Mouse (Mus musculus) stomach, postnatal 0 days (tissue): ENCODE data around the gene Gm4981. TPM values are rescaled to one million over a fixed set of nuclear protein-coding genes. Genes with fewer than 3 reads are reported as not detected.

Source experiments
- ATAC-seq: fragments of 200-750 bp; cut with Nextera tagmentation; 2 replicates; pipeline ENCODE4 v1.8.0; 2017; ENCODE audit not compliant: low FRiP score, low TSS enrichment
- DNase-seq: peaks from one replicate; pipeline ENCODE4 v3.0.0-alpha.2; 2016; ENCODE audit warnings: low spot score
- H3K27ac ChIP-seq: fragments of 300-500 bp; sonication (generic); replicated peaks from 2 replicates; pipeline ENCODE4 v1.5.1; 2014; ENCODE audit warnings: mild to moderate bottlenecking, control low read depth
- H3K27me3 ChIP-seq: fragments of 300-500 bp; sonication (generic); 2 replicates; pipeline ENCODE4 v1.6.1; 2014; ENCODE audit warnings: low read length; ENCODE audit not compliant: control insufficient read depth, insufficient read depth
- H3K36me3 ChIP-seq: fragments of 300-500 bp; sonication (generic); 2 replicates; pipeline ENCODE4 v1.6.1; 2014; ENCODE audit warnings: low read length, mixed read lengths; ENCODE audit not compliant: control insufficient read depth, insufficient read depth
- H3K4me1 ChIP-seq: fragments of 300-500 bp; sonication (generic); replicated peaks from 2 replicates; pipeline ENCODE4 v1.6.1; 2014; ENCODE audit warnings: antibody characterized with exemption; ENCODE audit not compliant: control insufficient read depth, insufficient read depth
- H3K4me2 ChIP-seq: fragments of 300-500 bp; sonication (generic); replicated peaks from 2 replicates; pipeline ENCODE4 v1.6.1; 2014; ENCODE audit warnings: low read depth, mild to moderate bottlenecking, control low read depth, moderate library complexity
- H3K4me3 ChIP-seq: fragments of 300-500 bp; sonication (generic); 2 replicates; pipeline ENCODE4 v1.5.1; 2014; ENCODE audit warnings: low read depth, low read length, control low read depth
- H3K9ac ChIP-seq: fragments of 300-500 bp; sonication (generic); 2 replicates; pipeline ENCODE4 v1.6.1; 2014; ENCODE audit warnings: mild to moderate bottlenecking, low read length, control low read depth, mixed read lengths
- H3K9me3 ChIP-seq: fragments of 300-500 bp; sonication (generic); 2 replicates; pipeline ENCODE4 v1.6.1; 2016; ENCODE audit warnings: low read length; ENCODE audit not compliant: control insufficient read depth
- CTCF ChIP-seq: IDR thresholded peaks from 2 replicates; pipeline ENCODE4 v1.5.1; 2016; ENCODE audit warnings: antibody characterized with exemption, low read depth, mild to moderate bottlenecking, moderate library complexity
- EP300 ChIP-seq: optimal IDR thresholded peaks from 2 replicates; pipeline ENCODE3; 2016; ENCODE audit warnings: antibody characterized with exemption
- WGBS: fragments of 180-500 bp; shearing (Covaris S2); extraction: QIAGEN DNeasy Blood & Tissue Kit; methylation state at CpG from one replicate; pipeline ENCODE4 v1.1.7; 2014; 5-methylcytosine and 5-hydroxymethylcytosine counted together
- polyA plus RNA-seq: library from polyadenylated mRNA; unstranded; fragments of >200 nt; fragmentation: Nextera tagmentation; extraction: Ambion mirVana; gene quantifications from 2 replicates; pipeline ENCODE4 v1.2.1, GENCODE M21; 2015

The Gm4981 gene
- polyA plus RNA-seq, 1 experiment from 2014 or later: not detected

GRCm38 (mm10) chr10:58211213-58211612 lies 25.3 kb downstream of the Gm4981 start:
- 93% methylated on average over 2 of the region's 2 CpGs for WGBS
- TF ChIP-seq CTCF: no peak
- no peak for TF ChIP-seq EP300
- ATAC-seq: no peak
- H3K9ac ChIP-seq: no peak overlapping the region
- no peak overlapping the region for H3K4me2 ChIP-seq
- DNase-seq: no peak
- no peak overlapping the region for H3K27ac ChIP-seq
- no peaks in the 10 kb centered on the region for H3K9me3 ChIP-seq
- no peaks in the 10 kb centered on the region for H3K4me1 ChIP-seq
- no peak overlapping the region for H3K4me3 ChIP-seq
- H3K27me3 ChIP-seq: no peaks in the 10 kb centered on the region
- H3K36me3 ChIP-seq: no peaks in the 10 kb centered on the region

DNA sequence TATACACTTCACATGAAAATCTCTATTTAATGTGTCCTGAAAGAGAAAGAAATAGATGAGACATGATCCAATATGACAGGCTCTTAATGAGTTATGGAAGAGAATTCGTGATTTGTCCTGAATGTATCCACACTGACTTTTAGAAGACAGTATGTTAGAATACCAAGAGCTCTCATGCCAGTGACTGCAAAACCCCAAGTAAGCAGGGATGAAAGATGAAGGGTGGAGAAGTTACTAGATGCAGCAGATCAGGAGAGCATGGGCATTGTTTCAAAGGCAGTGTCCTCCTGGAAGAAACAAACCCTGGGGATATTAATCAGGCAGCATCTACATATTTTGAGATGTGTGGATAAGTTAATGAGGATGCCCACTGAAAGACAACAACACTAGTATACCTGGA lies 26.0 kb downstream of the Gm4981 start:
- Histone ChIP-seq H3K9me3 (no peaks in the 10 kb centered on the region), H3K9ac (no peak overlapping the region), H3K4me2 (no peak overlapping the region), H3K36me3 (no peaks in the 10 kb centered on the region), H3K4me3 (no peak overlapping the region), H3K4me1 (no peaks in the 10 kb centered on the region), H3K27me3 (no peaks in the 10 kb centered on the region), H3K27ac (no peak overlapping the region)
- 53% methylated on average over 1 of the region's 1 CpGs for WGBS
- no peak for ATAC-seq
- no peak for DNase-seq
- TF ChIP-seq CTCF (no peak), EP300 (no peak)

GRCm38 (mm10) chr10:58209710-58210467 lies 26.6 kb downstream of the Gm4981 start:
- WGBS: 62% methylated on average over 2 of the region's 2 CpGs
- ATAC-seq (no peak), DNase-seq (no peak)
- Histone ChIP-seq H3K36me3 (no peaks in the 10 kb centered on the region), H3K4me2 (no peak overlapping the region), H3K27ac (no peak overlapping the region), H3K9ac (no peak overlapping the region), H3K4me1 (no peaks in the 10 kb centered on the region), H3K27me3 (no peaks in the 10 kb centered on the region), H3K4me3 (no peak overlapping the region), H3K9me3 (no peaks in the 10 kb centered on the region)
- TF ChIP-seq EP300: no peak
- no peak for TF ChIP-seq CTCF

- no peak for TF ChIP-seq EP300
- no peak for TF ChIP-seq CTCF
- no peak for DNase-seq
- no peak overlapping the region for H3K4me2 ChIP-seq
- H3K27me3 ChIP-seq: no peaks in the 10 kb centered on the region
- H3K4me1 ChIP-seq: no peaks in the 10 kb centered on the region
- no peak for ATAC-seq
- H3K27ac ChIP-seq: no peak overlapping the region
- WGBS: 83% methylated on average over 4 of the region's 4 CpGs
- no peaks in the 10 kb centered on the region for H3K9me3 ChIP-seq
- no peak overlapping the region for H3K9ac ChIP-seq
- no peak overlapping the region for H3K4me3 ChIP-seq
- no peaks in the 10 kb centered on the region for H3K36me3 ChIP-seq
Measured at GRCm38 (mm10) chr10:58206639-58207404, 29.7 kb downstream of the Gm4981 start.

GRCm38 (mm10) chr10:58205986-58206385 lies 30.5 kb downstream of the Gm4981 start:
- Histone ChIP-seq H3K4me2 (no peak overlapping the region), H3K9me3 (no peaks in the 10 kb centered on the region), H3K36me3 (no peaks in the 10 kb centered on the region), H3K4me3 (no peak overlapping the region), H3K9ac (no peak overlapping the region), H3K27me3 (no peaks in the 10 kb centered on the region), H3K27ac (no peak overlapping the region), H3K4me1 (no peaks in the 10 kb centered on the region)
- ATAC-seq (peak; percentile 53; the same call in 1 of the 2 replicates), DNase-seq (no peak)
- TF ChIP-seq CTCF (no peak), EP300 (no peak)
- WGBS: 42% methylated on average over 1 of the region's 1 CpGs

Other genes starting within 250 kb of the Gm4981 start
- 0.34 TPM in 1 of 2 replicates, not detected in the other for gene AW822073, start 11.8 kb downstream of the Gm4981 start, polyA plus RNA-seq
- 0.67 TPM in 1 of 2 replicates, not detected in the other for gene Duxf3, start 4.0 kb downstream of the Gm4981 start, polyA plus RNA-seq
- gene Gcc2, start 18.8 kb upstream of the Gm4981 start, polyA plus RNA-seq: 49.7 and 65.7 TPM in 2 replicates
- 101 and 111 TPM in 2 replicates for gene Lims1, start 86.8 kb upstream of the Gm4981 start, polyA plus RNA-seq
- 8.9 and 9.0 TPM in 2 replicates for gene Ranbp2, start 210.2 kb upstream of the Gm4981 start, polyA plus RNA-seq